Mouse (Mus musculus) heart, adult 18-20 months (tissue): Measurements from ENCODE around the gene Fbln2. TPM values are rescaled to one million over a fixed set of nuclear protein-coding genes. Genes with fewer than 3 reads are reported as not detected.

Source experiments
- DNase-seq, 2 experiments: peaks; one replicate each; pipeline ENCODE4 v3.0.0; 2021 to 2022; ENCODE audit warnings: mixed read lengths in 1 of 2
- total RNA-seq, 2 experiments: library from RNA; stranded (reverse); gene quantifications; 2 replicates each; pipeline ENCODE4 v1.2.3; 2021

Fbln2 gene
- total RNA-seq, 2 experiments from 2014 or later: 42.0 to 43.1 TPM

- no peak for DNase-seq
Measured at GRCm38 (mm10) chr6:91192421-91192820, 19.8 kb upstream of the Fbln2 start.

- DNase-seq: no peak
Measured at GRCm38 (mm10) chr6:91192851-91193545, 19.3 kb upstream of the Fbln2 start.

- DNase-seq: no peak
Measured at GRCm38 (mm10) chr6:91198456-91198855, 13.8 kb upstream of the Fbln2 start.

GRCm38 (mm10) chr6:91200429-91201188, 11.6 kb upstream of the Fbln2 start:
- no peak for DNase-seq

- peak; percentile 71 to 84 for DNase-seq
Measured at GRCm38 (mm10) chr6:91201881-91202341, 10.3 kb upstream of the Fbln2 start.

GRCm38 (mm10) chr6:91202571-91202970, 9.7 kb upstream of the Fbln2 start:
- DNase-seq: no peak

- DNase-seq: no peak
Measured at GRCm38 (mm10) chr6:91205346-91205745, 6.9 kb upstream of the Fbln2 start.

GRCm38 (mm10) chr6:91205791-91206190, 6.5 kb upstream of the Fbln2 start:
- no peak for DNase-seq

- peak in 1 of 2 experiments; percentile 65 for DNase-seq
Measured at GRCm38 (mm10) chr6:91207491-91207890, 4.8 kb upstream of the Fbln2 start.

GRCm38 (mm10) chr6:91209780-91210179, 2.5 kb upstream of the Fbln2 start:
- DNase-seq: no peak

GRCm38 (mm10) chr6:91210852-91211251, 1.4 kb upstream of the Fbln2 start:
- DNase-seq: no peak

- peak; percentile 88 for DNase-seq
Measured at GRCm38 (mm10) chr6:91212571-91212970, 316 bp downstream of the Fbln2 start.

- peak in 1 of 2 experiments; percentile 36 for DNase-seq
Measured at GRCm38 (mm10) chr6:91213287-91214218, 1.3 kb downstream of the Fbln2 start.

GRCm38 (mm10) chr6:91215454-91215853, 3.2 kb downstream of the Fbln2 start:
- DNase-seq: no peak

GRCm38 (mm10) chr6:91218445-91218844, 6.2 kb downstream of the Fbln2 start:
- peak in 1 of 2 experiments; percentile 54 for DNase-seq

GRCm38 (mm10) chr6:91218871-91219270, 6.6 kb downstream of the Fbln2 start:
- peak in 1 of 2 experiments; percentile 48 for DNase-seq

- DNase-seq: no peak
Measured at GRCm38 (mm10) chr6:91220062-91220461, 7.8 kb downstream of the Fbln2 start.

- no peak for DNase-seq
Measured at GRCm38 (mm10) chr6:91221094-91221493, 8.8 kb downstream of the Fbln2 start.

GRCm38 (mm10) chr6:91222694-91223346, 10.6 kb downstream of the Fbln2 start:
- DNase-seq: peak; percentile 49 to 80

- DNase-seq: peak; percentile 58 to 81
Measured at GRCm38 (mm10) chr6:91224939-91225338, 12.7 kb downstream of the Fbln2 start.

- no peak for DNase-seq
Measured at GRCm38 (mm10) chr6:91225346-91225745, 13.1 kb downstream of the Fbln2 start.

- no peak for DNase-seq
Measured at GRCm38 (mm10) chr6:91226058-91226457, 13.8 kb downstream of the Fbln2 start.
